Mouse (Mus musculus) intestine, embryonic 14.5 days (tissue): ENCODE data around the gene Zc3hc1. TPM values are rescaled to one million over a fixed set of nuclear protein-coding genes. Genes with fewer than 3 reads are reported as not detected.

Experiments used
- ATAC-seq: fragments of 200-750 bp; cut with Nextera tagmentation; replicated peaks from 2 replicates; pipeline ENCODE4 v1.8.0; 2017; ENCODE audit warnings: low read depth, moderate number of reproducible peaks, moderate TSS enrichment, moderate library complexity; ENCODE audit not compliant: low FRiP score, low TSS enrichment
- DNase-seq: peaks from one replicate; pipeline ENCODE4 v3.0.0-alpha.2; 2018; ENCODE audit warnings: low spot score
- H3K27ac ChIP-seq: fragments of 300-500 bp; sonication (generic); 2 replicates; pipeline ENCODE4 v1.5.1; 2014; ENCODE audit warnings: low read depth, mild to moderate bottlenecking, control low read depth
- H3K27me3 ChIP-seq: fragments of 300-500 bp; sonication (generic); replicated peaks from 2 replicates; pipeline ENCODE4 v1.6.1; 2014; ENCODE audit warnings: low read length, control low read depth; ENCODE audit not compliant: control insufficient read depth, insufficient read depth
- H3K36me3 ChIP-seq: fragments of 300-500 bp; sonication (generic); 2 replicates; pipeline ENCODE4 v1.6.1; 2014; ENCODE audit warnings: low read length, control low read depth; ENCODE audit not compliant: control insufficient read depth, insufficient read depth
- H3K4me1 ChIP-seq: fragments of 300-500 bp; sonication (generic); replicated peaks from 2 replicates; pipeline ENCODE4 v1.6.1; 2014; ENCODE audit warnings: low read length, control low read depth, mixed read lengths; ENCODE audit not compliant: control insufficient read depth, insufficient read depth
- H3K4me2 ChIP-seq: fragments of 300-500 bp; sonication (generic); 2 replicates; pipeline ENCODE4 v1.6.1; 2014; ENCODE audit warnings: low read length
- H3K4me3 ChIP-seq: fragments of 300-500 bp; sonication (generic); 2 replicates; pipeline ENCODE4 v1.5.1; 2014; ENCODE audit warnings: low read depth, low read length, control low read depth, mixed read lengths
- H3K9ac ChIP-seq: fragments of 300-500 bp; sonication (generic); 2 replicates; pipeline ENCODE4 v1.6.1; 2014; ENCODE audit warnings: mild to moderate bottlenecking, low read length
- H3K9me3 ChIP-seq: fragments of 300-500 bp; sonication (generic); 2 replicates; pipeline ENCODE4 v1.6.1; 2016; ENCODE audit warnings: low read length, control low read depth; ENCODE audit not compliant: control insufficient read depth
- WGBS: fragments of 180-500 bp; shearing (Covaris S2); extraction: QIAGEN DNeasy Blood & Tissue Kit; methylation state at CpG from one replicate; pipeline ENCODE4 v1.1.7; 2014; 5-methylcytosine and 5-hydroxymethylcytosine counted together
- polyA plus RNA-seq: library from polyadenylated mRNA; unstranded; fragments of >200 nt; fragmentation: Nextera tagmentation; extraction: Ambion mirVana; gene quantifications from 2 replicates; pipeline ENCODE4 v1.2.1, GENCODE M21; 2014

Zc3hc1 gene
- polyA plus RNA-seq, 1 experiment from 2014 or later = 50.4 TPM

GRCm38 (mm10) chr6:30359762-30360509 lies 30.9 kb downstream of the Zc3hc1 start:
- Histone ChIP-seq H3K4me2 (no peak overlapping the region), H3K9me3 (no peaks in the 10 kb centered on the region)
- 72% methylated on average over 12 of the region's 12 CpGs for WGBS

GRCm38 (mm10) chr6:30357561-30358177 lies 33.2 kb downstream of the Zc3hc1 start:
- Histone ChIP-seq H3K27ac (no peak overlapping the region), H3K36me3 (no peaks in the 10 kb centered on the region), H3K4me2 (no peak overlapping the region; the same call in 1 of the 2 replicates), H3K9ac (no peak overlapping the region), H3K4me3 (no peak overlapping the region), H3K9me3 (no peaks in the 10 kb centered on the region), H3K27me3 (no peaks in the 10 kb centered on the region), H3K4me1 (0 out of 2 replicates have a peak, but pooled peaks cover 2% of the 10 kb centered on the region)
- 17% methylated on average over 9 of the region's 9 CpGs for WGBS
- DNase-seq = peak; percentile 93
- ATAC-seq = peak; percentile 68; the same call in 1 of the 2 replicates

More at GRCm38 (mm10) chr6:30359762-30360509, 30.9 kb downstream of the Zc3hc1 start:
- Histone ChIP-seq H3K4me1 (0 out of 2 replicates have a peak, but pooled peaks cover 2% of the 10 kb centered on the region), H3K9ac (no peak overlapping the region), H3K4me3 (no peak overlapping the region), H3K27ac (no peak overlapping the region), H3K27me3 (no peaks in the 10 kb centered on the region), H3K36me3 (peaks cover 4% of the 10 kb centered on the region)
- DNase-seq (no peak), ATAC-seq (no peak)

- no peak overlapping the region for H3K9ac ChIP-seq
Observed at GRCm38 (mm10) chr6:30356680-30357079, 34.1 kb downstream of the Zc3hc1 start.

GRCm38 (mm10) chr6:30356161-30356560 lies 34.7 kb downstream of the Zc3hc1 start:
- WGBS = 74% methylated on average over 5 of the region's 5 CpGs
- no peaks in the 10 kb centered on the region for H3K9me3 ChIP-seq
- no peak overlapping the region for H3K9ac ChIP-seq
- DNase-seq (no peak), ATAC-seq (no peak)
- no peaks in the 10 kb centered on the region for H3K27me3 ChIP-seq
- H3K36me3 ChIP-seq = no peaks in the 10 kb centered on the region
- no peak overlapping the region for H3K4me3 ChIP-seq
- 0 out of 2 replicates have a peak, but pooled peaks cover 2% of the 10 kb centered on the region for H3K4me1 ChIP-seq
- no peak overlapping the region for H3K4me2 ChIP-seq
- no peak overlapping the region for H3K27ac ChIP-seq

More at GRCm38 (mm10) chr6:30356680-30357079, 34.1 kb downstream of the Zc3hc1 start:
- 91% methylated on average over 12 of the region's 12 CpGs for WGBS
- no peaks in the 10 kb centered on the region for H3K9me3 ChIP-seq
- H3K4me2 ChIP-seq = no peak overlapping the region
- 0 out of 2 replicates have a peak, but pooled peaks cover 2% of the 10 kb centered on the region for H3K4me1 ChIP-seq
- H3K27me3 ChIP-seq = no peaks in the 10 kb centered on the region
- H3K27ac ChIP-seq = no peak overlapping the region
- no peak overlapping the region for H3K4me3 ChIP-seq
- no peaks in the 10 kb centered on the region for H3K36me3 ChIP-seq
- ATAC-seq = no peak
- no peak for DNase-seq

- Histone ChIP-seq H3K9me3 (no peaks in the 10 kb centered on the region), H3K27me3 (no peaks in the 10 kb centered on the region), H3K36me3 (no peaks in the 10 kb centered on the region), H3K27ac (no peak overlapping the region), H3K4me1 (0 out of 2 replicates have a peak, but pooled peaks cover 2% of the 10 kb centered on the region), H3K4me3 (no peak overlapping the region), H3K4me2 (no peak overlapping the region), H3K9ac (no peak overlapping the region)
- ATAC-seq (no peak), DNase-seq (no peak)
- WGBS = 85% methylated on average over 8 of the region's 8 CpGs
Observed at GRCm38 (mm10) chr6:30355701-30356100, 35.1 kb downstream of the Zc3hc1 start.

- DNase-seq (no peak), ATAC-seq (no peak)
- Histone ChIP-seq H3K9ac (no peak overlapping the region), H3K36me3 (no peaks in the 10 kb centered on the region), H3K27ac (no peak overlapping the region), H3K4me2 (no peak overlapping the region), H3K4me3 (no peak overlapping the region), H3K4me1 (0 out of 2 replicates have a peak, but pooled peaks cover 2% of the 10 kb centered on the region), H3K27me3 (no peaks in the 10 kb centered on the region), H3K9me3 (no peaks in the 10 kb centered on the region)
- WGBS = 26% methylated on average over 5 of the region's 5 CpGs
Observed at GRCm38 (mm10) chr6:30354760-30355159, 36.1 kb downstream of the Zc3hc1 start.

GRCm38 (mm10) chr6:30353661-30354060 lies 37.2 kb downstream of the Zc3hc1 start:
- no peak for DNase-seq
- no peaks in the 10 kb centered on the region for H3K36me3 ChIP-seq
- no peak overlapping the region for H3K9ac ChIP-seq
- H3K27ac ChIP-seq = no peak overlapping the region
- ATAC-seq = no peak
- H3K9me3 ChIP-seq = no peaks in the 10 kb centered on the region
- 0 out of 2 replicates have a peak, but pooled peaks cover 2% of the 10 kb centered on the region for H3K4me1 ChIP-seq
- no peak overlapping the region for H3K4me2 ChIP-seq
- no peak overlapping the region for H3K4me3 ChIP-seq
- H3K27me3 ChIP-seq = no peaks in the 10 kb centered on the region
- 76% methylated on average over 8 of the region's 8 CpGs for WGBS

GRCm38 (mm10) chr6:30352762-30353161 lies 38.1 kb downstream of the Zc3hc1 start:
- Histone ChIP-seq H3K4me3 (no peak overlapping the region), H3K27me3 (no peaks in the 10 kb centered on the region)
- 41% methylated on average over 8 of the region's 8 CpGs for WGBS

More at GRCm38 (mm10) chr6:30352762-30353161, 38.1 kb downstream of the Zc3hc1 start:
- no peak overlapping the region for H3K4me2 ChIP-seq
- H3K36me3 ChIP-seq = no peaks in the 10 kb centered on the region
- ATAC-seq = no peak
- 0 out of 2 replicates have a peak, but pooled peaks cover 2% of the 10 kb centered on the region for H3K4me1 ChIP-seq
- no peaks in the 10 kb centered on the region for H3K9me3 ChIP-seq
- H3K27ac ChIP-seq = no peak overlapping the region
- no peak overlapping the region for H3K9ac ChIP-seq
- no peak for DNase-seq
